Mouse (Mus musculus) lung, adult 2 months (tissue): ENCODE measurements around the gene Rab3b.

Experiments
- CTCF ChIP-seq: fragments of 200-500 bp; IDR thresholded peaks from 2 replicates; pipeline ENCODE4 v1.5.1; 2011; ENCODE audit warnings: mild to moderate bottlenecking, low read length, control low read depth; ENCODE audit not compliant: insufficient read depth
- POLR2A ChIP-seq: fragments of 200-500 bp; IDR thresholded peaks from 2 replicates; pipeline ENCODE4 v1.6.1; 2011; ENCODE audit warnings: low read depth, mild to moderate bottlenecking, control low read depth, low read length, borderline replicate concordance; ENCODE audit errors: extremely low read depth

DNA sequence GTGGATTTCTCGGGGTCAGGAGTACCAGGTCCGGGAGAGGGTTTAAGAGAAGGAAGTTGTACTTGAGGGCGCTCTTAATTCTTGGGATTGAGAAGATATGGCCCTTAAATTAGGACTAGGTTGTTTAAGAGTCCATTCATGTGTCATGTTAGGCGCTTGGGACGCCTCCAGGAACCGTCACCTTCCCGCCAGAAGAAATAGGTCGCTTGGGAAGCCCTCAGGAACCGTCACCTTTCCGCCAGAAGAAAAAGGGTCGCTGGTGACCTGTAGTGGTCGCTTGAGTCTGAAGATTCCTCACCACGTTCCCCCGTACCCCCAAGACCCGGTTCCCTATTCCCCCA is 43.9 kb upstream of the Rab3b start:
- TF ChIP-seq CTCF, result no peak
- no peak for TF ChIP-seq POLR2A
